Mouse (Mus musculus) adrenal gland, adult 10 weeks (tissue): ENCODE measurements around the gene Acap2. TPM values are rescaled to one million over a fixed set of nuclear protein-coding genes. Genes with fewer than 3 reads are reported as not detected.

Experiments
- polyA plus RNA-seq: library from polyadenylated mRNA; stranded (reverse); fragments of 350-450 nt; fragmentation: Illumina TruSeq; extraction: RNeasy Lipid Tissue Mini Kit (QIAGEN cat#74804); gene quantifications from one replicate; pipeline ENCODE4 v1.2.3, GENCODE M21; 2014; ENCODE audit warnings: low read depth, low replicate concordance

Gene Acap2
- polyA plus RNA-seq: 75.2 TPM

DNA sequence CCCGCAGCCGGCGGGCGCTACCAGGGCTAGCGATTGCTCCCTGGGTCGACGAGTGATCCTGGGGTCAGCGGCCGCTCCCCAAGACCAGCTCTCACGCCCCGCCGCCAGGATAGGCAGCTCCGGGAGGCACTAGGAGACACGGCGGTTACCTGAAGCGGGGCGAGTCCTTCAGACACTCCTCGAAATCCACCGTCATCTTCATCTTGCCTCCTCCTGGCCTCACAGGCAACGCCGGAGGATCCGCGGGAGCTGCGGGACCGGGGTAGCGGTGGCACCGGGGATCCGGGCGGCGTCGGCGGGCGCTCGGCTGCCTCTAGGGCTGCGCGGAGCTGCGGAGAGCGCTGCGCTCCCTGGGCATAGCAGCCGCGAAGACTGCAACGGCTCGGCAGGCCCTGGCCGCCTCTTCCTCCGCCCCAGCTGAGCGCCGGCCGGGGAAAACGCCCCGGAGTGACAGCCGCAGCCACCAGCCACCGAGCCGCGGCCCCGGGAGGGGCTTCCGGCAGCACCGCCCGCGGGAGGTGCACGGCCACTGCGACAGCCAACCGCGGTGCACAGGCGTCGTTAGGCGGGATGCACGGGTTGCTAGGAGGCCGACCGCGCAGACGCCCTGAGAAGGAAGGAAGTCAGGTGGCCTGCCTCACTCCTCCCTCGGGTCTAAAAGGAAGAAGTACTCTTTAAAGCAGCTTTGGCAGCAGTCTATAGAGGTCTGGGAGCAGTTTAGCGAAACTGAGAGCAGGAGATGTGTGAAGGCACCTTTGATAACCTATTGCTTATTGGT, at the start of gene Acap2:
Acap2 (minus strand) TSS at position 456 of the 778 bp plus-strand sequence.

DNA sequence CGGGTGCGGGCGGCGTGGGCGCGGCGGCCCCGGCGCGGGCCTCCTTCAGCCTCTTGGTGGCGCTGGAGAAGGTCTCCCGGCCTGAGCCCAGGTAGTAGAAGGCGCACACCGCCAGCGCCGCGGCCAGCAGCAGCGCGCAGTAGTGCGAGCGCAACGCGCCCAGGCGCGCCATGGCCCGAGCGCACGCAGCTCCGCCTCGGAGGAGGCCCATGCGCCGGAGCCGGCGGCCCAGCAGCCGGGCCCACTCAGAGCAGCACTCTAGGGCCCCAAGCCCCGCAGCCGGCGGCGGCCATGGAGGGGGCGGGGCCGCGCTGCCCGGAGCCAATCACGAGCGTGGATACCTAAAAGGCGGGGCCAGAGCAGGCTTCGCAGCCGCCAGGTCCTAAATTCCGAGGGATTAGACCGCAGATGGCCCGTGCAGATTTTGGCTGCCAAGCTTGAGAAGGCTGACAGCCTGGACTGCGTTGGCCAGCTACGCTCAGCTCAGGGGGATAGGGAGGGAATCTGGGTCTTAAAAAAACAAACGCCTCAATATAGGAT, 119.8 kb downstream of the Acap2 start, which contains the start of gene Xxylt1:
Xxylt1 (minus strand) TSS at position 308 of the 540 bp plus-strand sequence.

Other genes starting within 250 kb of the Acap2 start
- 26.1 TPM for gene Xxylt1, start 119.8 kb downstream of the Acap2 start, polyA plus RNA-seq
- gene Ppp1r2, start 74.0 kb upstream of the Acap2 start, polyA plus RNA-seq: 326 TPM
- 11.7 TPM for gene Apod, start 113.6 kb upstream of the Acap2 start, polyA plus RNA-seq
- 0.64 TPM for gene Bdh1, start 221.0 kb upstream of the Acap2 start, polyA plus RNA-seq